Mouse (Mus musculus) heart, adult 9 months (tissue): Measurements from ENCODE around the gene Nadk.
"Not testable (repeated sequence)": the region's sequence is repeated elsewhere in the genome, so short reads cannot be mapped to it uniquely, and the experiment has no call there.

ENCODE experiments used
- DNase-seq, 2 experiments: peaks; one replicate each; pipeline ENCODE4 v3.0.0; 2022; ENCODE audit warnings: low spot score in 2 of 2

Nadk gene

DNA sequence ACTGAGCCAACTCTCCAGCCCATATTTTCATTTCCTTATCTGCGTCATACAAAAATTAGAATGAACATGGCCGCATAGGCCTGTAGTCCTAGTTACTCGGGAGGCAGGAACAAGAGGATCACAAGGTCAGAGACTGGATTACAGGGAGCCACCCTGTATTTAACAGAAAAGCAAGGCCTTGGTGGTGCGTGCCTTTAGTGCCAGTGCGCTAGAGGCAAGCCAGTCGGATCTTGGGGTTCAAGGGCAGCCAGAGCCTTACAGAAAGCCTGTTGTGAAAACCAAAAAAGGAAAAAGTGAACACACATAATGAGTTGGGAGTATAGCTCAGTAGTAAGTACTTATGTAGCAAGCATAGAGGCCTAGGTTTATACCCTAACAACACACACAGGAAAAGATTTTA, 7.6 kb downstream of the Nadk start:
- no peak for DNase-seq

DNA sequence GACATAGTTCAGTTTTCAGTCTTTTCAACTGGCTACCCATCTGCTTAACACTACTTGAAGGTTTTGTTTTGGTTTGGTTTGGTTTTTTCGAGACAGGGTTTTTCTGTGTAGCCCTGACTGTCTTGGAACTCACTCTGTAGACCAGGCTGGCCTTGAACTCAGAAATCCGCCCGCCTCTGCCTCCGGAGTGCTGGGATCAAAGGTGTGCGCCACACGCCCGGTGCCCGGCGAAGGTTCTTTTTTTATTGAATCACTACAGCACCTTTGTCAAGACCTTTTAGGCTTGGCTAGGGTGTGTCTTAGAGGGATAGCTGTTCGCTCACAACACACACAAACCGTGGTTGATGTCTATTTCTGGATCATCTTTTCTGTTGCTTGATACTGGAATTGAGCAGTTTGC, 8.1 kb downstream of the Nadk start:
- DNase-seq = not testable (repeated sequence)

DNA sequence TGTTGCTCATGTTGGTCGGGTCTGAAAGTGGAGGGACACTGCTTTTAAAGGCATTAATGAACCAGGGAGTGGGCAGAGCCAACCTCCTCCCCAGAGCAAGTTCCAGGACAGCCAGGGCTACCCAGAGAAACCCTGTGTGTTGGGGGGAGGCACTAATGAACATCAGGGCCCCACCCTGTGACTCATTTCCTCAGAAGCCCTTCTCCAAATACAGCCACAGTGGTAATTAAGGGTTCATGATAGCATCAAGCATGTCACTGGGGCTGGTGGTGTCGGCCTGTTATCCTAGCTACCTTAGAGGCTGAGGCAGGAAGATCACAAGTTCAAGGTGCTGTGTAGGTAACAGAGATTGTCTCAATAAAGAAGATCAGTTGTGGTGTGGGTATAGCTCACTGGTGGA, 9.3 kb downstream of the Nadk start:
- peak; percentile 33 to 45 for DNase-seq

DNA sequence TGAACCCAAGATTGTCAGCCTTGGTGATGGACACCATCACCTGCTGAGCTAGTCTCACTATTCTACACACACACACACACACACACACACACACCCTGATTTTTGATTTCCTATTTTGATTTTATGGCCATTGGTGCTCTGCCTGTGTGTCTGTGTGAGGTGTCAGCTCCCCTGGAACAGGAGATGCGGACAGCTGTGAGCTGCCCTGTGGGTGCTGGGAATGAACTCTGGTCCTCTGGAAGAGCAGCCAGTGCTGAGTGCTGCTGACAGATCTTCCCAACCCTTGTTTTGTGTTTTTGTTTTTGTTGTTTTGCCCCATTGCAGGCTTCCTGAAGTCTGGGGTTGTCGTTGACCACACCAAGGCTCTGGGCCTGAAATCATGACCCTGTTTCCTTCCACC, 11.0 kb downstream of the Nadk start:
- no peak for DNase-seq

DNA sequence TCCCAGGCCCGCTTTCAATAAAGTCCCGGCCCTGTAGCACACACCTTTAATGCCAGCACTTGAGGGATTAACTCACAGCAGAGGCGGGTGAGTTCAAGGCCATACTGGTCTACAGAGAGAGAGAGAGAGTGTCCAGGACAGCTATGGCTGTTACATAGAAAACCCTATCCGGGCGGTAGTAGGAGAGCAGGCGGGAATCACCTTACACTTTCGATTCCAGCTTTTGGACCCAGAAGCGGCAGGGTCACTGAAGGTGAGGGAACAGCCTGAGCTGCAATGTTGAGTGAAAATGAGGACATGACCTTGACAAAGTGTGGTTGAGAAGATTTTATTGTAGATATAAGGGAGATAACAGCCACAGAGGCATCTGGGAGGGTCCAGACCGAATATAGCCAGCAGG, 11.7 kb downstream of the Nadk start:
- DNase-seq = no peak

DNA sequence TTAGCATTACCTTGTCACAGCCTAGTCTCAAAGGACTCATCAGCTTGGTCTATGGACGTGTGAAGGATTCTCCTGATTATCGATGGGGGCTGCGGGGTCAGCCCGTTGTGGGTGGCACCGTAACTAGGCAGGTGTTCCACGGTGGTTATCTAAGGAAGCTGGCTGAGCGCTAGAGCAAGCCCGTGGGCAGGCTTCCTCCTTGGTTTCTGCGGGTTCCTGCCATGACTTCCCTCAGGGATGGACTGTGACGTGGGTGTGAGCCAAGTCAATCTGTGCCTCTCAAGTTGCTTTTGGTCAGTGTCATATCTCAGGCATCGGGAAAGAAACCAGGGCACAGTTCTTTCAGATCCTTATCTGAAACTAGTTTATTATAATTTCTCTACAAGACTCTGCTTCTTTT, 12.8 kb downstream of the Nadk start:
- no peak for DNase-seq

DNA sequence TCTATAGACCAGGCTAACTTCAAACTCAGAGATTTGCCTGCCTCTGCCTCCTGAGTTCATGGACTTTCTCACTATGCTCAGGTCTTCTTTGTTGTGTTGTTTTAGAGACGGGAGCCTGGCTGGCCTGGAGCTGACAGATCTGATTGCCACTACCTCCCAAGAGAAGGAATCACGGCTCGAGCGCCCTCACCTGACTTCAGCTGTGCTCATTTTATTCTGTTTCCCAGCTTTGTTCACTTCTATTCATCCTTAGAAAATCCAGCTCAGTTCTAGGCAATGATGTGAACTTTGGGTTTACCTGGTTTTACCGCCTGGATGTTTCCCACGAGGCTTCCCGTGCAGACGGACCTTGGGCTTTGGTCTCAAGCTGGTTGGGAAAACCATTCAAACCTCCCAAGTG, 13.3 kb downstream of the Nadk start:
- no peak for DNase-seq

DNA sequence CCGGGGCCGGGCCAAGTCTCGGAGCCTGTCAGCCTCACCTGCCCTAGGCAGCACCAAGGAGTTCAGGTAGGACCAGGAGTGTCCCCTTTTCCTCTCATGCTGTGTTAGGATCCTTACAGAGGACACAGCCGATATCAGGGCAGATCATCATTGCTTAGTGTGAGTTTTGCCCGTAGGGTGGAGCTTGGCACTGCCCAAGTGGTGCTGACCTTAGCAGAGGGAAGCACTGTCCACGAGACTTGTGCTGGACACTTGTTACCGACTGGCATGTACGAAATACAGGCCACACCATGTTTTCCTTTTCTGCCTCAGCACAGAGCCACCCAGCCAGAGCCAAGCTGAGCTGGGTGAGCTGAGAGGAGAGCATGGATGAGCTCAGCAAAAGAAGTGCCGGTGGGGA, 15.0 kb downstream of the Nadk start:
- no peak for DNase-seq

DNA sequence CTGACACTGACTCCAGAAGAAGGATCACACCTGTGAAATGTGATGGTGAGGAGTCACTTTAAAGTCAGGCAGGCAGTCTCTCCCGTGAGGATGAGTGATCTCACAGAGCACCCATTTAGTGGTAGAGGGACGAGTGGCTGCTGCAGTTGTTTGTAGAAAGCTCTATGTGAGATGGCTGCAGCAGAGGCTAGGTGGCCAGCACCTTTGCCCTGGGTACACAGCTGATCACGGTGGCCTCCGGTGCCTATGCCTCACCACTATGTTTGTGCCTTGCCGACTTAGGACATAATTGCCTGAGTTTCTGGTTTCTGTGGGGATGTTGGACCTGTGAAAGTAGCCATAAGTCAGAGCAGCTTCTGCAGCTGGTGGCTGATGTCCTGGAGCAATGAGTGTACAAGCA, 15.6 kb downstream of the Nadk start:
- DNase-seq = no peak

DNA sequence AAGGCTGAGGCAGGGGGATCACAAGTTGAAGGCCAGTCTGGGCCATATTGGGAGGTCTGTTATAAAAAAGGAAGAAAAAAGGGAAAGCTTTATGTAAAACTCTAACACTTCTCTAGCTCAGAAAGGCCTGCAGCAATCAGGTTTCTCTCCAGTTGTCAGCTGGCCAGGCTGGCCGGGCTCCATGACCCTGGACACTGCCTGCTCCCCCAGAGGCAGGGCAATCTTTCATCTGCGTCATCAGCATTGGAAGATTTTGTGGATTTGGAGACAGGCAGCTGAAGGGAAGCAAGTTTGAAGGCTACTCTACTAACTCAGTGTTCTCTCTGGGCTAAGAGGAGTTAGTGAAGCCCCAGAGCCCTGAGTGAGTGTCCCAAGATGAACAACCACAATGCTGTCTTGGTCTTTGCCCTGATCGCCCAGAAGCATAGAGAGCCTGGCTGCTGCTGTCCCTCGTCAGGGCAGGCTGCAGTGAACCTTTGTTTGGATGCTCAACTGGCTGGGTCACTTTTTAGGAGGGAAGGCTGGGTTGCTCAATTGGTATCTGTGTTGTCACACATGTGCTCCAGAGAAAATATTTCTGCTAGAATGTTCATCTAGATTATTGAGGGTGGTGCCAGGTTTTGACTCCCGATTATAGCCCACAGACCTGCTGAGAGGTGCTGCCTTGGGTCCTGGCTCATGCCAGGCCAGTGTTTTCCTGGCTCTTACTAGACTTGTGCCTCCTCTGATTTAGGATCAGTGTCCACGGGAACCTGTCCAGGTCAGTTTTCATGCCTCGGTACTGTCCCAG, 16.4 kb downstream of the Nadk start:
- DNase-seq = peak; percentile 30 to 68

DNA sequence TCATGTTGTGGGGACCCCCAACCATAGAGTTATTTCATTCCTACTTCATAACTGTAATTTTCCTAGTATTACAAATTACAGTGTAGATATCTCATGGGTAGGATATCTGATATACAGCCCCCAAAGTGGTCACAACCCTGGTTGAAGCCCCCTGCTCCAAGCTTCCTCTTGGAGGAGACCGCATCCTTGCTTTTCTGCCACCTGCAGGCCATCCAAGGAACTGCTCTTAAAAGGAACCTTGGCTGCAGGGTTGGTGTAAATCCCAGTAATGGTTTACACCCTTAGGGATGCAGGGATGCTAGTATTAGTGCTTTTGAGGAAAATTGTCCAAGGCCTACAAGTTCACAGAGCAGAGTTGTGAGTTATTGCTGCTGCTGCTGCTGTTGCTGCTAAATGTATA, 18.2 kb downstream of the Nadk start:
- DNase-seq = no peak

DNA sequence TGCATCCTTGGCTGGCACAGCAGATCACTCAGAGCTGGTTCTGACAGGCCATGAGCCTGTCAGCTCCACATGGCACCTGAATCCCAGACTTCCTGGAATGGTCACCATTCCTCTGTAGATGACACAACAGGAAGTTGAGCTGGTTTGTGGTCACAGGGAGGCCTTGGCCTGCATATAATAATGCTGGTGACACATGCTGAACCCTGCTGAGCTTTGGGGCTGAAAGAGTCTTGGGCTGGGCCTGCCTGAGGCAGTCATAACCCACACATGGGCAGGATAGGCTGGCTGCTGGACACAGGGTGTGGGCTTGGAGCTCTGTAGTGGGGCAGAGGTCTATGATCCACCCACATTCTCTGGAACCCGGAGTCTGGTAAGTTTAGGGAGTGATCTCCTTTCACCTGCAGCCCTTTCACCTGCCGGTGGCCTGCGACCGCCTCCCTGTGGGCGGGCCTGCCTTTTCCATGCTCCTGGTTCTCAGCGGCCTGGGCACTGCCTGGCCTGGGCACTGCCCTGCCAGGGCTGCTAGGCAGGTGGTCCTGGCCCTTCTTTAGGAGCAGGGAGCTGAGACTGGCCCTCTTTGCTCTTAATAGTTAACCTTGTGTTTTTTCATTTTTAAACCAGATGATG, 20.2 kb downstream of the Nadk start:
- DNase-seq = no peak

DNA sequence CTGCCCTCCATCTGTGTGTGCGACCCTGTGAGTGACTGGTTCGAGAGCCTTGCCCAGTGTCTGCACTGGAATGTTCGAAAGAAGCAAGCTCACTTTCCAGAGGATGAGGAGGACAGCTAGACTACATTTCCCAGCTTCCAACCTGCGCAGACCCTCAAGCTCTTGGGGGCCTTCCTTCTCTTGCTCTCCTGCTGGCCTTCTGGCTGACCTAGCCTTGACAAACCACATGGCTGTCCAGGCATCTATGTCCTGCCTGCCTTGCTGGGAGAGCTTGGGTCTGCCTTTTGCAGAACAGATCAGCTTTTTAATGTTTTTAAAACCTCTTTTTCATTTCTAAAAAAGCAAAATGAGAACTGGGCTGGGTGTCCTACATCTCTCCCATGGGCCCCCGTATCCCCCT, 27.2 kb downstream of the Nadk start:
- DNase-seq = no peak

DNA sequence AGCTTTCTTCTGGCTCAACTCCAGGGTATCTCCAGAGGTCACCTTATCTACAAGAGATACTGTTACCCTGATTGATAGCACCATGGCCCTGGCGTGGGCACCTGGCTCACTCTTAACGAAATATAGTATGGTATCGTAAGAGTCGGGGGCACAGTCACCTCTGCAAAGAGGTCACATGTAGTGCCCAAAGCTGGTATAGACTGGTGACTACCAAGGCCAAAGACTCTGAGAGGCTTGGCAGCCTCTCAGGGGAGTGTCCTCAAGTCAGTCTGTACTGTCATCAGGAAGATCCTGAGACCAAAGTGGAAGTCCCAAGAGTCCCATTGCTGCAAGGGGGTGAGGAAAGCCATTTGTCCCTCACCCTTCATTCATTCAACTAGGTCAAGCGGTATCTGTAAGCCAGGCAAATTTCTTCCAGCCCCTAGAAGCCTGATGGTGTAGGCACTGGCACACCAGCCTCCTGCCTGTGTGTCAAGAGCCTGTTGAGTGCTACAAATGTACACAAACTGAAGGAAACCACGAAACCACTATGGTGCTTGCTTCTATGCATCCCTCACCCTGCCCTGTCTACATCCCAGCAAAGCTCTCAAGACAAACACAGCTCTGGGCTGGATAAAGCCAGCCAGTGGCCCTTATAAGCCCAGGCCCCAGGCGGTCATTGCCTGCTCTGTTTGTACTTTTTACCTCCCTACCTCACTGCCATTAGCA, 29.0 kb downstream of the Nadk start:
- no peak for DNase-seq

DNA sequence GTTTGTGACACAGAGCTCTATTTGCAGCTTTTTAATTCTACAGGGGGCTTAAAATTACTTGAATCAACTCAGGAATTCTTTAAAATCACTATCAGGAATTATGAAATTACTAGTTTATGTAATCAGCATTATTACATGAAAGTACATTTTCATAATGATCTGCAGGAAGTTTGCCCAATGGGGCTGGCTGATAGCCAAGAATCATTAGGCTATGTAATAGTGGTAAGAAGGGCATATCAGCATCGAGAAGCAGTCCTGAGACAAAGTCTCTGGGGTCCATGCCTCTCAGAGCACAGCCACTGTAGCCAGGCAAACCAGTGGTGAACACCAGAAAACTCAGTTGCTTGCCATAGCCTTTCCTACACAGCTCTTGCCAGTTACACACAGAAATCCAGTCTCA, 31.6 kb downstream of the Nadk start:
- DNase-seq = no peak

DNA sequence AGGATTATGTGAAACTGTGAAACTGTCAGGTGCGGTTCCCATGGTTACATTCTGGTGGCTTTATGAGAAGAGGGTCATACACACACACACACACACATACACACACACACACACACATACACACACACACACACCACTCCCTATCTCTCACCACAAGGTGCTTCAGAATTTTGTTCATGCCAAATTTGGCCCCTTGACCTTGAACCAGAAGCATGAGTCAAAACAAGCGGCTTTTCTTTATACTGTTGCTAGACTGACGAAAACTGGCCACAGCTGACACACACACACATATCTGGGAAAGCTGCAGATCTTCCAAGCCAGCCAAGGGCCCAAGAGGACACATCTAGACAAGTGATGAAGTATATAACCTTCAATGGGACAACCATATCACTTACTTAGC, 33.6 kb downstream of the Nadk start:
- DNase-seq = no peak

DNA sequence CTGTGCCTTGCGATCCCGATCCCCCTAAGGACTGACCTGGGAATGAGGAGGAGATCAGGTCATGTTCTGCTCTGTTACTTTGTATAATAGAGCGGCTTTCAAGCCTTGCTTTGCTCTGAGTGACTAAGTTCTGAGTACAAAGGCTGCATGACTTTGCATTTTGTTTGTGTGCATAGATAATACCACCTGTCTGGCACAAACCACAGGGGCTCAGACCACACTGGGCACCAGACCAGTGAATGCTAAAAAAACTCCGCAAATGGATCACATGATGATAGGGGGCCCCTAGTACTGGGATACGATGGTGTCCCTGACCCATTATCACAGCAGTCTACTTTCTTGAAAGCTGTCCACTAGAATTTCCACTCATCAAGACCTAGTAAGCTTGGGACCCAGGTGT, 34.4 kb downstream of the Nadk start:
- no peak for DNase-seq

DNA sequence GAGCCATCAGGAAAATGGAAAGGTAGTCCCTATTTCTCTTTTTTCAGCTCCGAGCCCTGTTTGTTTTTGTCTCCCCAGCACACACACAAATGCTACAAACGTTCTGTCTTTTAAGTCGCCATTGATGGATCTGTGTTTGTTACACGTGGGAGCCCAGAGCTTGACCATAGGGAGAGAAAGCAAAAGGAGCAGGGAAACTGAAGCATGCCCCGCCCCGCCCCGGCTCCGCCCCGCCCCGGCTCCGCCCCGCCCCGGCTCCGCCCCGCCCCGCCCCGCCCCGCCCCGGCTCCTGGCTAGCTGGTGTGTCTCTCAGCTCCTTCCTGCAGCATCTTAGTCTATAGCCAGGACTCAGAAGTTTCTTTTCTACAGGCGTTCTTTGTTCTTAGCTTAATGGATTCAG, 36.4 kb downstream of the Nadk start:
- no peak for DNase-seq

DNA sequence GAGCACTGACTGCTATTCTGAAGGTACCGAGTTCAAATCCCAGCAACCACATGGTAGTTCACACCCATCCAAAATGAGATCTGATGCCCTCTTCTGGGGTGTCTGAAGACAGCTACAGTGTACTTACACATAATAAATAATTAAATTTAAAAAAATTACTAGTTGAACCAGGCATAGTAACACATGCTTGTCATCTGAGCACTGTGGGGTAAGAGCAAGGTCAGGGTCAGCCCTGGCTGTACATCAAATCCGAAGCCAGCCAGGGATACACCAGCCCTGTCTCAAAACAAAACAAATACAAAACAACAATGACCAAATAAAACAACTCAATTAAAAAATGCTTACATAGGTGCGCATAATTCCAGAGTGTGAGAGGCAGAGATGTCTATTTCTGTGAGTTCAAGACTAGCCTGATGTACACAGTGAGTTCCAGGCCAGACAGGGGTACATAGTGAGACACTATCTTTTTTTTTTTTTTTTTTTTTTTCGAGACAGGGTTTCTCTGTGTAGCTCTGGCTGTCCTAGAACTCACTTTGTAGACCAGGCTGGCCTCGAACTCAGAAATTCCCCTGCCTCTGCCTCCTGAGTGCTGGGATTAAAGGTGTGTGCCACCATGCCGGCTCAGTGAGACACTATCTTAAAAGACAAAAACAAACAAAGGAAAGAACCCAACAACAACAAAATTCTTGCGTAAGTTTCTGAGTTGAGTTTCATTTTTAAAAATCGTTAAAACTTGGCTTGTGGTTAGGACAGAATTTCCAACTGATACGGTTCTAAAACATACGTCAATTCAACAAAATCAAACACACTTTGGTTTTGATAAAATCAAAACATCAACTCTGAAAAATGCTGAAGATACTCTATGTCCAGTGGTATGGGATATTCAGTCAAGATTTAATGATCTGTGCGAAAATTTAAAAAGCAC, 38.0 kb downstream of the Nadk start:
- DNase-seq = no peak

DNA sequence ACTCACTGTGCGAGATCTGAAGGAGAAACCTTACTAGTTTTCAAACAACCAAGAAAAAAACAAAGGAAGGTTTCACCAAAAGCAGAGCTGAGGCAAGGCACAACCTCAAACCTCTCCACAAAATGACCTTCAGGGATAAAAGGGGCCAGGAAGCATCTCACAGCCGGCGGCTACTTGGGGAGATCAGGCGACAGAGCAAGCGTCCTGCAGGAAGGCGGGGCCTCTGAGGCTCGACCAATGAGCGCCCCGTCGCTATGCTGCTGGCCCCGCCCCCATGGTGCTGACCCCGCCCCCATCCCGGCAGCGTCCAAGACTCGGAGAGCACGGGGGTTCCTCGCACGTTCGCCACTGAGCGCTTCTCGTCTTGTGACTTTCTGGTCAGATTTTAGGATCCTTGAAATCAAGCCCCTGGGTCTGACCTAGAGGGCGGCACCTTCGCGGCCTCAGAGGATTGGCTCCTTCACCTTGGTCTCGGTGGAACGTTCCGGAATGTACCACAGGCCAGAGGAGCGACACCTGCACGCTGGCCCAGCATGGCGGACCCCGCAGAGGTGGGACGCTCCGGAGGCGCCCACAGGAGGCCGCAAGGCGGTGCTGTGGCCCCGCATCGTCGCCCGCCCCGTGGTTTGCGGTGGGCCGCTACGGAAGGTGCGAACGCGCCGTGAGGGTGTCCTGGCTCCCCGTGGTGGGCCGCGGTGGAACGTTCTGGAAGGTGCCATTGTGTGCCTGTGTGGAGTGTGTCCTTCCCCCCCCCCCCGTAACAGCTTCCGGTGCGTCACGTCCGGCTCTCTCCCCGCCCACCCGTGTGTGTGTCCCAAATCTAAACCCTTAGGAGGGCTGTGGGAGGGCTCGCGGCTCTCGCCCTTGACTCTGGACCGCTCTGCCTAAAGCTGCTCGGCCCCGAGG, 39.2 kb downstream of the Nadk start, which contains the start of gene Slc35e2:
Gene Slc35e2 (plus strand): TSS at position 326 of the 906 bp plus-strand sequence.
- peak; percentile 88 to 96 for DNase-seq

DNA sequence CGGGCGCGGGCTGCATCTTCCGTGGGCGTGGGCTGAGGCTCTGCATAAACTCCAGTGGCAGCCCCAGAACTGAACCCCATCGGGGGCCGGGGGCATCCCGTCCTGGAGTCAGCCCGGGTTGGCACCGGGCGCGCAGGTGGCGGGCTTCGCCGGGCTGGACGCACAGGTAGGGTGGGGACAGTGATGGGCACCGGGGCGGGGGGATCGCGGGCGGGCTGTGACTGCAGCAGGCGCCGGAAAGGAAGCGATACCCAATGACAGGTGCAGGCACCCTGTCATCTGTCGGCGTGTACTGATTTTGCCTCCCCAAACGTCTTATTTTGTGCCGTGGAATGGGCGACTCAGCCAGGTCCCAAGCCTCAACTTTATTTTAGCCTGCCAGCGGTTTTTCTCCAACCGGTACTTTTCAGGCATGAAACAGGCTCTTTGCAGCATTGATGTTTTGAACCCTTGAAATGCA, 39.8 kb downstream of the Nadk start:
- no peak for DNase-seq
